Mouse (Mus musculus): ENCODE measurements at regions not wholly inside any gene's neighbourhood (a gene's known extent, or its start where the extent isn't known, plus 50 kb on each side); places are given as distances from the start of the nearest gene placed in this dataset.

- 74% methylated on average over 3 of the region's 3 CpGs for WGBS
- DNase-seq (ENCODE audit: low spot score) (no peak), ATAC-seq (replicated peaks; ENCODE audit: low FRiP score, low read depth) (no peak)
- no peak overlapping the region for H3K27ac ChIP-seq
- no peak for TF ChIP-seq CTCF (IDR thresholded peaks at IDR 0.05; ENCODE audit: low read depth)
- no peaks in the 10 kb centered on the region for H3K36me3 ChIP-seq (ENCODE audit: insufficient read depth, low read length)
- no peaks in the 10 kb centered on the region for H3K4me1 ChIP-seq (replicated peaks; ENCODE audit: insufficient read depth, low read length)
- H3K4me3 ChIP-seq (replicated peaks; ENCODE audit: low read depth, low read length): no peak overlapping the region
- H3K27me3 ChIP-seq (ENCODE audit: insufficient read depth, low read length): no peaks in the 10 kb centered on the region
- H3K4me2 ChIP-seq (ENCODE audit: low read length): no peak overlapping the region
- no peaks in the 10 kb centered on the region for H3K9me3 ChIP-seq (replicated peaks; ENCODE audit: low read length)
- no peak overlapping the region for H3K9ac ChIP-seq (ENCODE audit: low read depth, low read length)
Measured at GRCm38 (mm10) chr11:43971886-43972285, 70.9 kb upstream of the Adra1b start.

GRCm38 (mm10) chr11:43976024-43976423 is 75.0 kb upstream of the Adra1b start:
- Histone ChIP-seq H3K27ac (no peak overlapping the region), H3K4me3 (replicated peaks; ENCODE audit: low read depth, low read length) (no peak overlapping the region), H3K4me2 (ENCODE audit: low read length) (no peak overlapping the region), H3K9ac (ENCODE audit: low read depth, low read length) (no peak overlapping the region), H3K27me3 (ENCODE audit: insufficient read depth, low read length) (no peaks in the 10 kb centered on the region), H3K9me3 (replicated peaks; ENCODE audit: low read length) (no peaks in the 10 kb centered on the region), H3K36me3 (ENCODE audit: insufficient read depth, low read length) (no peaks in the 10 kb centered on the region), H3K4me1 (replicated peaks; ENCODE audit: insufficient read depth, low read length) (no peaks in the 10 kb centered on the region)
- DNase-seq (ENCODE audit: low spot score) (peak; percentile 83), ATAC-seq (replicated peaks; ENCODE audit: low FRiP score, low read depth) (peak; percentile 85)
- WGBS: 24% methylated on average over 4 of the region's 4 CpGs
- no peak for TF ChIP-seq CTCF (IDR thresholded peaks at IDR 0.05; ENCODE audit: low read depth)

- Histone ChIP-seq H3K4me2 (ENCODE audit: low read length) (no peak overlapping the region), H3K36me3 (ENCODE audit: insufficient read depth, low read length) (no peaks in the 10 kb centered on the region), H3K9ac (ENCODE audit: low read depth, low read length) (no peak overlapping the region), H3K9me3 (replicated peaks; ENCODE audit: low read length) (no peaks in the 10 kb centered on the region), H3K27me3 (ENCODE audit: insufficient read depth, low read length) (no peaks in the 10 kb centered on the region), H3K4me1 (replicated peaks; ENCODE audit: insufficient read depth, low read length) (no peaks in the 10 kb centered on the region), H3K4me3 (replicated peaks; ENCODE audit: low read depth, low read length) (no peak overlapping the region), H3K27ac (no peak overlapping the region)
- no peak for ATAC-seq (replicated peaks; ENCODE audit: low FRiP score, low read depth)
- 69% methylated on average over 7 of the region's 7 CpGs for WGBS
- TF ChIP-seq CTCF (IDR thresholded peaks at IDR 0.05; ENCODE audit: low read depth): no peak
- no peak for DNase-seq (ENCODE audit: low spot score)
Measured at GRCm38 (mm10) chr11:43979406-43979805, 78.4 kb upstream of the Adra1b start.

- no peak for ATAC-seq (replicated peaks; ENCODE audit: low FRiP score, low read depth)
- Histone ChIP-seq H3K27ac (no peak overlapping the region), H3K4me2 (ENCODE audit: low read length) (no peak overlapping the region), H3K4me3 (replicated peaks; ENCODE audit: low read depth, low read length) (no peak overlapping the region), H3K36me3 (ENCODE audit: insufficient read depth, low read length) (no peaks in the 10 kb centered on the region), H3K4me1 (replicated peaks; ENCODE audit: insufficient read depth, low read length) (no peaks in the 10 kb centered on the region), H3K9me3 (replicated peaks; ENCODE audit: low read length) (no peaks in the 10 kb centered on the region), H3K9ac (ENCODE audit: low read depth, low read length) (no peak overlapping the region), H3K27me3 (ENCODE audit: insufficient read depth, low read length) (no peaks in the 10 kb centered on the region)
- no peak for TF ChIP-seq CTCF (IDR thresholded peaks at IDR 0.05; ENCODE audit: low read depth)
- DNase-seq (ENCODE audit: low spot score): no peak
- WGBS: 84% methylated on average over 4 of the region's 4 CpGs
Measured at GRCm38 (mm10) chr11:43980444-43980843, 79.4 kb upstream of the Adra1b start.

- no peak for ATAC-seq (replicated peaks; ENCODE audit: low FRiP score, low read depth)
- 94% methylated on average over 1 of the region's 1 CpGs for WGBS
Measured at GRCm38 (mm10) chr11:43989911-43990430, 89.0 kb upstream of the Adra1b start.

GRCm38 (mm10) chr11:43992011-43992471 is 91.0 kb upstream of the Adra1b start:
- Histone ChIP-seq H3K4me2 (ENCODE audit: low read length) (no peak overlapping the region), H3K4me3 (replicated peaks; ENCODE audit: low read depth, low read length) (no peak overlapping the region), H3K27me3 (ENCODE audit: insufficient read depth, low read length) (no peaks in the 10 kb centered on the region), H3K27ac (no peak overlapping the region), H3K9me3 (replicated peaks; ENCODE audit: low read length) (no peaks in the 10 kb centered on the region), H3K36me3 (ENCODE audit: insufficient read depth, low read length) (no peaks in the 10 kb centered on the region), H3K4me1 (replicated peaks; ENCODE audit: insufficient read depth, low read length) (no peaks in the 10 kb centered on the region), H3K9ac (ENCODE audit: low read depth, low read length) (no peak overlapping the region)
- 49% methylated on average over 6 of the region's 6 CpGs for WGBS
- ATAC-seq (replicated peaks; ENCODE audit: low FRiP score, low read depth) (no peak), DNase-seq (ENCODE audit: low spot score) (peak; percentile 79)
- TF ChIP-seq CTCF (IDR thresholded peaks at IDR 0.05; ENCODE audit: low read depth): no peak

More at GRCm38 (mm10) chr11:43989911-43990430, 89.0 kb upstream of the Adra1b start:
- H3K27me3 ChIP-seq (ENCODE audit: insufficient read depth, low read length): no peaks in the 10 kb centered on the region
- DNase-seq (ENCODE audit: low spot score): no peak
- H3K4me1 ChIP-seq (replicated peaks; ENCODE audit: insufficient read depth, low read length): no peaks in the 10 kb centered on the region
- H3K9me3 ChIP-seq (replicated peaks; ENCODE audit: low read length): no peaks in the 10 kb centered on the region
- no peaks in the 10 kb centered on the region for H3K36me3 ChIP-seq (ENCODE audit: insufficient read depth, low read length)
- H3K4me3 ChIP-seq (replicated peaks; ENCODE audit: low read depth, low read length): no peak overlapping the region
- no peak overlapping the region for H3K9ac ChIP-seq (ENCODE audit: low read depth, low read length)
- TF ChIP-seq CTCF (IDR thresholded peaks at IDR 0.05; ENCODE audit: low read depth): no peak
- no peak overlapping the region for H3K27ac ChIP-seq
- no peak overlapping the region for H3K4me2 ChIP-seq (ENCODE audit: low read length)

Data from kidney, postnatal 0 days (tissue).